Mouse (Mus musculus) granulocyte monocyte progenitor cell, adult 5-6 weeks (primary cell): ENCODE measurements at regions not wholly inside any gene's neighbourhood (a gene's known extent, or its start where the extent isn't known, plus 50 kb on each side); places are given as distances from the start of the nearest gene placed in this dataset.
A peak's percentile ranks its signal among the peaks of the same experiment; 100 is the strongest.

Source experiments
- ATAC-seq: replicated peaks from 2 replicates; pipeline ENCODE4 v1.8.0; 2016; ENCODE audit warnings: mild to moderate bottlenecking, moderate TSS enrichment, inconsistent platforms; ENCODE audit not compliant: poor library complexity, severe bottlenecking

DNA sequence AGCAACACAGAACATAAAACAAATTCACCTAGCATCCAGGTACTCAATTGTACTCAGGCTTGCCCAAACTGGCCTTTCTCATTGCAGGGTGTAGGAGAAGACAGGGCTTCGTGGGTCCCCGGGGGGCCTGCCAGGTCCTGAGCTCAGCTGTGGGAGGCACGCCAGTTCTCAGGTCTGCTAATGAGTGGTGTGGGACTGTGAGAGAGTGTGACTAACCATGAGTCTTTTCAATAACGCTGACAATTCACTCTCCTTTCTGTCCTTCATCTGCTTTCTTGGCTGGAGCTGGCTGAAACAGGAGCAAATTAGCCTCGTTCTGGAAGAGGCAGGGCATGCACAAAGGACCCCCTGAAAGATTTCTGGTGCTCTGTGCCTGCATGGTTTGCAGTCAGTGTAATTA is 250.2 kb downstream of the Cog6 start:
- no peak for ATAC-seq

- no peak for ATAC-seq
Measured at GRCm38 (mm10) chr3:52764166-52764565, 252.9 kb downstream of the Cog6 start.

DNA sequence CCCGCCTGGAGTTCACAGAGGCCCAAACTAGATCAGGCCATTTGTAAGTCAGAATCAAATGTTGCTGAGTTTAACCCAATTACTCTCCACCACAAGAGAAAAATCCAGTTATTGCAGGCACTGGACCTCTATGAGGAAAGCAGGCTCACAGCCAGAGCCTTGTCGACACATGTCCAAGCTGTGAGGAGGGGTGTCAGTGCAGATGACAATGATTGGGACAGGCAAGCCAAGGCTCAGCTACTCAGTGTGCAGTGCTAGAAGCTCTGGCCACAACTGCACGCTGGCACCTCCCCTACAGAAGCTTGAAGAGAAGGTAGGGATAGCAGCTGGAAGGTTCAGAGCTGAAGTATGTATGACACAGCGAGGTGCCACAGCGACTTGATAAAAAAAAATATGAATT is 253.4 kb downstream of the Cog6 start:
- ATAC-seq = no peak

- ATAC-seq = no peak
Measured at GRCm38 (mm10) chr3:52762549-52762948, 254.5 kb downstream of the Cog6 start.

GRCm38 (mm10) chr3:52759846-52760245 is 257.2 kb downstream of the Cog6 start:
- no peak for ATAC-seq

DNA sequence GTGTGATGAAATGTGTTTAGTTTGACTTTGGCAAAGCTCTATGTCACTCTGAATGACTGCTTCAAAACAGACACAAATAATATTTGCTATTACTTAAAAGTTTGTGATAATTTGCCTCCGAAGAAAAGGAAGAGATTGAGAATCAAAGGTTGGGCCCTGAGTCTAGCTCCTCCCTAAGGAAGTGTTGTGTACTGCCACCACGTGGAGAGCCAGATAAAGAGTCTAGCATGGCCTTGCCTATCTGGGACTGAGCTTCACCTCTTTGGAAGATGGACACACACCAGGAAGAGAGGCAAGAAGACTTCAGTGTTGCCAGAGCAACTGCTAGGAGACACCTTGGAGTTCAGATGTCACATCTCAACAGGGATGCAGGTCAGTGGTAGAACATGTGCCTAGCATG is 258.5 kb downstream of the Cog6 start:
- ATAC-seq = peak; percentile 71

DNA sequence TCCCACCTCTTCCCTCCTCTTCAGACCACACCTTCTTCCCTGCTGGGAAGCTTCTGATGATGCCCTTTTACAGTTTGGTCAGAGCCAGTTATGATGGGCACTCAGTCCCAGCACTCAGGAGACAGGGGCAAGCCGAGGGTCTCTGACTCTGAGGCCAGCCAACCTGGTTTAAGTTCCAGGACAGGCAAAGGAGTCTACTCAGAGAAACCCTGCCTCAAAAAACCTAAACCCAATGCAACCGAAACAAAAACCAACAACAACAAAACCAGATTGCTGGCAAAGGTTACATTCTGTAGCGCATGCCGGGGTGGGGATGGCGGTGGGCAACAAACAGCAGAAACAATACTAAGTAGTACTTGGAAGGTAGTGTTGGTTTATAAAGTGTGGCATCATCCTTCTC is 260.2 kb downstream of the Cog6 start:
- no peak for ATAC-seq

GRCm38 (mm10) chr3:52756006-52756405 is 261.0 kb downstream of the Cog6 start:
- no peak for ATAC-seq

GRCm38 (mm10) chr3:52754978-52755377 is 262.1 kb downstream of the Cog6 start:
- ATAC-seq = peak; percentile 20

DNA sequence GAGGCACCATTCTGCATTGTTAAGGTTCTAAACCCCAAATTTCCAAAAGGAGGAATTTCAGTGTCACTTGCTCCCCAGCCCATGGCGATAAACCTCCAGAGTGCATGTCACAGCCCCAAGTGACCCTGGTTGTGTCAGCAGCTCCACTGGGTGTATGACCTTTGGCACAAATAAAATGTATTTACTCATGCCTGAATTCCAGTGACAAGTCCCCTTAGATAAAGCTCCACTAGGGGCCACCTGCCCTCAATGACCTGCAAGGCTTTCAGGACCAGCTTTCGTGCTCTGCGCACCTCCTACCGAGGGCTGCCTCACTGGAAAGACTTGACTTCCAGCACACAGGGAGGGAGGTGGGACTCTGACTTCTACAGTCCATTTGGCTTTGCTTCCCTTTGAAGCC is 262.6 kb downstream of the Cog6 start:
- ATAC-seq = no peak

- ATAC-seq = no peak
Measured at GRCm38 (mm10) chr3:52746917-52747316, 270.1 kb downstream of the Cog6 start.

DNA sequence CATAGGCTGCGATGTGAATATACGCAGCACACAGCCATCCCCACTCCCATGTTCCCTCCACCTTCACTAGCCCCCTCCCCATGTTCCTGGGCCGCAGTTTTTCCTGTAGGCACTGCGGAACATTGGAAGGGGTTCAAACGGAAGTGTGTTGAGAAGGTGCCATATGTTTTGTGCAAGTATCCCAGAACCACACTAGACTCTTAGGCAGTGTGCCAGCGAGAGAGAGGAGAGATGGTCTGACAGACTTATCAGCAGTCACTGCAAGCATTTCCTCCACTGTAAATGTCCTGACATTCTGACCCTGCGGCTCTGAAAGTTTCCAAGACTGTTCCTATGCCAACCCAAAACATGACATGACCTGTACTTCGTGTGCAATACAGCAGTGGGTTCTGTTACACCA is 272.7 kb downstream of the Cog6 start:
- ATAC-seq = no peak

DNA sequence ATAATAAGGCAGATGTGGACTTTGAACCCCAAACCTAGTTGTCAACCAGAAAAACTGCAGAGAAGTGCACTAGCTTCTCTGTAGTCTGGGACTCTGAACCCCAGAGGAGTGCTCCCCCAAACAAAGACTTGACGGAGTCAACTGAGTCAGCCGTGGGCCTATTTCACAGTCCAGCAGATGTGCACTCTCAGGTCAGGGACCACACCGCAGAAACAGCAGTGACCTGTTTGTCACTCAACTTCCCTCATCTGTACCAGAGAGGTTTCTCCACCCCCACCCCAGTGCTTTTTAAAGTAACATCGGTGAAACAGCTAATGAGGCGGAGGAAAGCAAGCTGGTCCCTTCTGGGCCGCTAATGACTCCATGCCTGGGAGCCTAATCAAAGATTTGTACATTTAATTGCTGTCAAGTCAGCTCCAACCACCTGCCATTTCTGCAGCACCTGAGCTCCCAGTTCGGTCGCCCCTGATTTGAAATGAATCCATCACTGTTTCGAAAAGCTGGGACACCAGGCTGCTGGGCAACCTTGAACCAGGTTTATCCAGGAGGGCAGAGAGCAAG is 276.5 kb downstream of the Cog6 start:
- ATAC-seq = no peak

DNA sequence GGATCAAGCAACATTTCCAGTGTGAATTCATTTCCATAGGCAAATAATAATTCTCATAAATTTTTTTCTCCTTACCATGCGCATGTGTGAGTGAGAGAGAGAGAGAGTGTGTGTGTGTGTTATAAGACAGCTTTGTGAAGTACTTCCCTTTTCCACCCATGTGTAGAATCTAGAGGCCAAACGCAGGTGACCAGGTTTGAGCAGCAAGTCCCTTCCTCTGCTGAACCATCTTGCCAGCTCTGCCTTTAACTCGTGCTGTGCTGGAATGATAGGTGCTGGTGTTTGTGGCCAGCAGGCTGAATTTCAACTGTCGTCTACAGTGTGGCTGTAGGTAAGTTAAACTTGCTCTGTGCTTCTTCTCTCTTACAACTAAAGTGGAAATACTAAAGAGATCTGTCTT is 277.5 kb downstream of the Cog6 start:
- no peak for ATAC-seq

- no peak for ATAC-seq
Measured at GRCm38 (mm10) chr3:52738386-52738785, 278.7 kb downstream of the Cog6 start.

DNA sequence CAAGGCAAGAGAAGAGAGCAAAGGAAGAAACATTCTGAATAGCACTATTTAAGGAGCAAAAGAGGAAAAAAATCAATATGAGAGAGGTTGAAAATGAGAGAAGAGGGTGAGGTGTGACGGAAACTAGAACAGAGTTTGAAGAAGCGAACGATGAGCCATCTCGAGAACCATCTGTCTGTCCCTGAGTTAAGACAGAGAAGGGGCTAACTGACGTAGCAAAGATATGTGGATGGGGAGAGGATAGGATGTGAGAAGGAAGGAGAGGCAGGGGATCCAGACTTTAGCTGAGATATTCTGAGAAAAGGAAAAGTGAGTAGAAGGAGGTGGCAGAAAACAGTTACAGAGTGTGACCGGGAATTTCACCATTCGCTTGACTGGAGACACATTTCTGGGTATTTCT is 281.1 kb downstream of the Cog6 start:
- ATAC-seq = no peak

GRCm38 (mm10) chr3:52731941-52732340 is 285.1 kb downstream of the Cog6 start:
- ATAC-seq = peak; percentile 37; the same call in 1 of the 2 replicates

GRCm38 (mm10) chr3:52731491-52731890 is 285.5 kb downstream of the Cog6 start:
- no peak for ATAC-seq

- ATAC-seq = no peak
Measured at GRCm38 (mm10) chr3:52729731-52730130, 287.3 kb downstream of the Cog6 start.

GRCm38 (mm10) chr3:52728860-52729259 is 288.2 kb downstream of the Cog6 start:
- ATAC-seq = no peak; the same call in 1 of the 2 replicates

DNA sequence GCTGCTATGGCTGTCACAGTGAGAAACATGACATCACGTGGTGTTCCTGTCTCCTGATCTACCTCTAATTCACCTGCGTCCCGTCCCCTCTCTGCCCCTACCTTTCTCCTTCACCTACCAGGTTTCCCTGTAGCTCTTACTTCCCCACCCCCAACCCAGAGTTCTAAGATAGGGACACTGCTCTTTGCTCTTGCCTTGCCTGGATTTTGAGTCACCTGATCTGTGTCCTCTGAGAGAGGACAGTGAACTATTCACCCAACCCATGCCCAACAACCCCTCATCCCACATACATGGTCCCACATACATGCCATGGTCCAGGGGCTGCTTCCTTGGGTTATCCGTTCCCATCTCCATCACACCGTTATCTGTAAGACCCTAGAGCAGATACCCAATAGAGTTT is 288.6 kb downstream of the Cog6 start:
- ATAC-seq = no peak

GRCm38 (mm10) chr3:52724354-52724753 is 292.7 kb downstream of the Cog6 start:
- no peak for ATAC-seq

- no peak for ATAC-seq
Measured at GRCm38 (mm10) chr3:52722946-52723345, 294.1 kb downstream of the Cog6 start.
